Mouse (Mus musculus) left cerebral cortex, adult 9 months (tissue): ENCODE measurements around the gene 1110008P14Rik.
A peak's percentile ranks its signal among the peaks of the same experiment; 100 is the strongest.

ENCODE experiments used
- DNase-seq, 2 experiments: peaks; one replicate each; pipeline ENCODE4 v3.0.0; 2022; ENCODE audit warnings: low spot score in 2 of 2

1110008P14Rik gene

GRCm38 (mm10) chr2:32381775-32382223, at the start of gene 1110008P14Rik:
Gene 1110008P14Rik, minus strand, starts transcription at chr2:32381938.
- DNase-seq, result peak; percentile 81 to 94

GRCm38 (mm10) chr2:32430701-32431676, 49.3 kb upstream of the 1110008P14Rik start:
- peak; percentile 86 to 92 for DNase-seq

GRCm38 (mm10) chr2:32429215-32429891, 47.6 kb upstream of the 1110008P14Rik start:
- no peak for DNase-seq

- peak; percentile 73 to 83 for DNase-seq
Measured at GRCm38 (mm10) chr2:32428262-32428722, 46.6 kb upstream of the 1110008P14Rik start.

- DNase-seq, result no peak
Measured at GRCm38 (mm10) chr2:32427720-32428119, 46.0 kb upstream of the 1110008P14Rik start.

- DNase-seq, result no peak
Measured at GRCm38 (mm10) chr2:32426141-32426540, 44.4 kb upstream of the 1110008P14Rik start.

GRCm38 (mm10) chr2:32425568-32425967, 43.8 kb upstream of the 1110008P14Rik start:
- DNase-seq, result peak; percentile 49 to 51

- DNase-seq, result no peak
Measured at GRCm38 (mm10) chr2:32424796-32425195, 43.1 kb upstream of the 1110008P14Rik start.

GRCm38 (mm10) chr2:32423481-32424331, 42.0 kb upstream of the 1110008P14Rik start:
- peak in 1 of 2 experiments; percentile 50 for DNase-seq

GRCm38 (mm10) chr2:32421851-32422251, 40.1 kb upstream of the 1110008P14Rik start:
- DNase-seq, result no peak

- DNase-seq, result no peak
Measured at GRCm38 (mm10) chr2:32420647-32421046, 38.9 kb upstream of the 1110008P14Rik start.

GRCm38 (mm10) chr2:32420066-32420608, 38.4 kb upstream of the 1110008P14Rik start:
- no peak for DNase-seq

- no peak for DNase-seq
Measured at GRCm38 (mm10) chr2:32419359-32419758, 37.6 kb upstream of the 1110008P14Rik start.

GRCm38 (mm10) chr2:32418430-32419151, 36.9 kb upstream of the 1110008P14Rik start:
- DNase-seq, result no peak

GRCm38 (mm10) chr2:32417486-32417885, 35.7 kb upstream of the 1110008P14Rik start:
- no peak for DNase-seq

- no peak for DNase-seq
Measured at GRCm38 (mm10) chr2:32416556-32416955, 34.8 kb upstream of the 1110008P14Rik start.

GRCm38 (mm10) chr2:32415801-32416200, 34.1 kb upstream of the 1110008P14Rik start:
- no peak for DNase-seq

- DNase-seq, result no peak
Measured at GRCm38 (mm10) chr2:32413936-32414335, 32.2 kb upstream of the 1110008P14Rik start.

- DNase-seq, result no peak
Measured at GRCm38 (mm10) chr2:32412742-32413531, 31.2 kb upstream of the 1110008P14Rik start.

- no peak for DNase-seq
Measured at GRCm38 (mm10) chr2:32411407-32411806, 29.7 kb upstream of the 1110008P14Rik start.
